Mouse (Mus musculus) skeletal muscle tissue, adult 2 months (tissue): ENCODE measurements around the gene Sp3.
"Not testable (repeated sequence)": the region's sequence is repeated elsewhere in the genome, so short reads cannot be mapped to it uniquely, and the experiment has no call there.

ENCODE experiments used
- DNase-seq: peaks from one replicate; pipeline ENCODE4 v3.0.0-alpha.2; 2012; ENCODE audit warnings: low read depth, low spot score

The Sp3 gene

DNA sequence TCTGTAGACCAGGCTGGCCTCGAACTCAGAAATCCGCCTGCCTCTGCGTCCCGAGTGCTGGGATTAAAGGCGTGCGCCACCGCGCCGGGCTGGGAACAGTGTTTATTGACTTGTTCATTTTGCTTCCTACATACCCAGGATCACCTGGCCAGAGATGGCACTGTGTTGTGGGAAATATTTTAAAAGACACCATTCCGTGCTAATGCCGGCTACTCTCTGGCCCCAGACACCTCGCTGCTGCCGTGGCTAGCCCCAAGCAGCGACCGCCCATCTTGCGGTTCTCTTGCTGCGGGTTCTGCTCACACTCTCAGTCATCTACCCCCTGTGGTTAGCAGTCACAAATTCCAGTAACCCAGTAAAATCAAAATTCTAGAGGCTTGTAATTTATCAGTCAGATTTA lies 12.3 kb upstream of the Sp3 start:
- DNase-seq, result no peak

GRCm38 (mm10) chr2:72988945-72989344 lies 8.7 kb upstream of the Sp3 start:
- DNase-seq, result not testable (repeated sequence)

DNA sequence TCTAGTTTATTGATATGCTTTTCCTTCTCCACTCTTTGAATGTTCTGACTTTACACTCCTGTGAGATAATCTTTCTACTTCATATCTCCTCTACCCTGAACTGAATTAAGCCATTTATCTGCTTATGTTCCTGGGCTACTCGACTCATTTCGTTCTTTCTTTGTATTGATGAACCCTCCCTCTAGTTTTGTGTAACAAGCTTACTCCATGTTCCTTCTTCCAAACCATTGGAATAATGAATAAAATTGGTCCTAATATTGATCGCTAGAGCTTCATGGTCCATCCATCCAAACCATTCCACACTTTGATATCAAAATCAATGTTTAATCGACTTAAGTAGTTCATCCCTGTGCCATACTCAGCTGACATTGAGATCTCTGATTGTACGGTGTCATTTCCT lies 6.4 kb upstream of the Sp3 start, which contains the start of gene Gm11084:
Gm11084 (minus strand) TSS at position 101 of the 400 bp plus-strand sequence.
- no peak for DNase-seq

DNA sequence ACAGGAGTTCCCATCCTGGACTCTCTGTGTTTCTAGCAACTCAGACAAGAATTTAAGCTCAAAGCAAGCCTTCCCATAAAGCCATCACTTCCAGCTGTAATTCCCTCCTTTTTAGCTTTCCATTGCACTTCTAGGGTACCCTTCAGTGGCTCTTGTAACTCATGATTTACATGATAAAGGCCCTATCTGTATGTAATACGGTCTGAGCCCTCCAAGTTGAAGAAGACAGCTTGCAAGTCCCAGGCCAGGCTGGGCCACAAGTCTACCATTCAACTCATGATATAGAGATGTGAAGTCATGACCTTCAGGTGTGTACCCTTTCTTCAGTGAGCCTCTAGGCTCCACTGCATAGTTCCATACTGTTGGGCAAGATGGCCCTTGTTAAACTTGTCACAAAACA lies 5.3 kb upstream of the Sp3 start:
- DNase-seq, result no peak

DNA sequence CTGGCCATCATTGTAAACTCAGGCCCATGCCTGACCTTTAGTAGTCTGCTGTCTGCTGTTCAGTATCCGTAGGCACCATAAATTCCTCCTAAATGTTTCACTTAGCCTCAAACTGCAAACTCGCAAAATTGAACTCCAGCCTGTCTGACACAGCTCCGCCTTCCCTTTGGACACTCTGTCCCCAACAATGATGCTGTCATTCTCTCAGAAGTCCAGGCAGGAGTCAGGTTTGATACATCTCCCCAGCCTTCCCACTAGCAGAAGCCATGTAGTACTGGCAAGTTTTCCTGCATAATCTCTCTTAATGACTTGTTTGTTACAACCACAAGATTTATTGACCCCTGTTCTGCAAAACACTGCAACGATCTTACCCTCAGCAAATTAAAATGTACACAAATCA lies 4.6 kb upstream of the Sp3 start:
- no peak for DNase-seq

GRCm38 (mm10) chr2:72983211-72983610 lies 3.0 kb upstream of the Sp3 start:
- no peak for DNase-seq

DNA sequence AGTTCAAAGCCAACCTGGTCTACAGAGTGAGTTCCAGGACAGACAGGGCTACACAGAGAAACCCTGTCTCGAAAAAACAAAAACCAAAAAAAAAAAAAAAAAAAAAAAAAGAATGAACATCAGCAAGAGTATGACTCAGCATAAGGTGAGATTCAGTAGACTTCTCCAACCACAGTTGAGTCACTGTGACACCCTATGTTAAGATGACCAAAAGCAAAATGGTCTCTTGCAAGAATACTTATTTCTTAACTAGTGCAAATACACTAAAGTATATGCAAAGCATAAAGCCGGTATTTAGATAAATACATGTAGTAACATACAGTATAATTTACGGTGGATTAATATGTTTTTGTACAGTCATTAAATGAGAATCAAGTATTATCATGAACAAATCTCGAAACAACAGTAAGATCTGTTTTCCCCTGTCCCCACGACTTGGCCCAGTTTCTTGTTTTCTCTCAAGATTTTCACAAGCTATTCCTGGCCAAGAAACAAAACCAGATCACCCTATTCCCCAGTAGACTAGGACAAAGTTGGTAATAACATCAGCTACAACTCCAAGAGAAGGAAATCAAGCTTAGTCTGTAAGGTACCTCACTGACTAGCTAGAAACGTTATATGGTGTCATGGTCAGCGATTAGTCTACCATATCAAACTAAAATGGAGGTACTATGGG lies 2.0 kb upstream of the Sp3 start:
- no peak for DNase-seq

GRCm38 (mm10) chr2:72981441-72982109 lies 1.3 kb upstream of the Sp3 start:
- no peak for DNase-seq

DNA sequence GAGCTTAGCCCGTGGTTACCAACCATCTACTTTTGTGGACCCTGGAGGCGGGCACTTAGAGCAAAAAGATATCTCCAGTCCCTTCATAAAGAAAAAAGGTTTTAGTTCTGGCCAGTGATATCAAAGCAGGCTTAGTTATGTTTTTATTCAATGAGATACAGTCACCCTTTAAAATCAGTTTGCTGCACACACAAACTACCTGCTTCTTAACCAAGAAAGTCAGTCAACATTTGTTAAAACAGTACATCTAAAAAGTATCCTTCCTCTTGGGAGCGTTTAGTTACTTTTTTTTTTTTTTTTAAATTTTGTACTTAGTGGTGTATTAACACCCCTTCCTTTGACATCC lies 802 bp upstream of the Sp3 start:
- DNase-seq, result no peak

GRCm38 (mm10) chr2:72979659-72980071 lies 581 bp downstream of the Sp3 start:
- DNase-seq, result peak; percentile 90

DNA sequence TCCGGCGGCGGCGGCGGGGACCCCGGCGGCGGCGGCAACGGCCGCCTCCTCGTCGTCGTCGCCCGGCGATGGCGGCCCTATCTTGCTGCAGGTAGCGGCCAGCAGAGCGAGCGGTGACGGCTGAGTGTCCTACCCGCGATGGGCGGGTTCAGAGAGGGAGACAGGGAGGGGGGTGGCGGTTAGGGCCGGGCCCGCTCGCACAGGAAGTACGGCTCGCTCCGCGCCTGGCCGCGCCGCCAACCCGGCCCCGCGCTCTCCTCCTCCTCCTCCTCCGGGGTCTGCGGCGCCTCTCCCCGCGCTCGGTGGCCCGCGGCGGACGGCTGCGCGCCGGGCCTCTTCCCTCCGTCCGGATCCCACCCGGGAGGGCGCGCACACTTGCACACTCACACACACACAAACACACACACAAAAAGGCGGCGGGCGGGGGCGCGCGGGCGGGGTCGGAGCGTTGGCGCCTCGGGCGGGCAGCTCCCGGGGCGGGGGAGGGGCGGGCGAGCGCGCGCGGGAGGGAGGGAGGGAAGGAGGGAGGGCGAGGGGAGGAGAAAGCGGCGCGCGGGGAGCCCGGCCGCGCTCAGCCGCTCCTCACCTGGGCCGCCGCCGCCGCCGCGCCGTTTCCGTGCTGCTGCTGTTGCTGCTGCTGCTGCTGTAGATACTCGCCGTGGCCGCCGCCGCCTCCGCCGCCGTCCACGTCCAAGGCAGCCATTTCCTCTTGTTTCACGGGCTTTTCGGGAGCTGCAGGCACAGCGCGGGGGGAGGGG lies 1.2 kb downstream of the Sp3 start:
- peak; percentile 86 for DNase-seq

DNA sequence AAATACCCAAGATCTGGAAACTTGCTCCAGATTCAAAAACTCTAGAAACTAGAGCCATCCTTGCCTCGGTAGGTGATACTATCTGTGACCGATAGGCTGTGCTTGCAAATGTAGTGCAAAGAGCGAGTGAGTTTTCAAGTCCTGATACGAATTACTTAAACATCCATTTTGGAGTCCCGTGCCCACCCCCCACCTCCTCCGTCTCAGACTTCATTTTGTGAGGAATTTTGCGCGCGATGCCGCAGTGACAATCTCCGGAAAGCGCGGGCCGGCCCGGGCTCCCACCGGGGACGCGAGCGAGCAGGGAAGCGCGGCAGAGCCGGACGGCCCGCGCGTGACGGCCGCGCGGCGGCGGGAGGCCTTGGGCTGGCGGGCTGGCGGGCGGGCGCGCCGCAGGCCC lies 1.8 kb downstream of the Sp3 start:
- DNase-seq, result peak; percentile 37

DNA sequence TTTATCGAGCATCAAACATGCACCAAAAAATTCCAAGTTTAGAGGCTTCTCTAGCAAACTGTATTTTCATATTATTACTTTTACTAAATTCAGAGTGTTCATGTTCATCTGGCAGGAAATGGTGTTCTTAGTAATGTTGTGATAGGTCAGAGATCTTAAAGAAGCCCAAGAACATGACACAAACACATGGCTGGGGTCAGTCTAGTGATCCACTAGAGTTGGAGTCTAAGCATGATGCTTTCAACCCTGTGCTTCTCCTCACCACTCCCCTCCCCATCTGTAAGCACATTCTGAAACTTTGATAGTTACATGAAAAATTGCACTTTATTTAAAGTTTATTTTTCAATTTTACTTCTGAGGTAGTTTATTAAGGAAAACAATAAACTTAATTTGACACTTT lies 3.0 kb downstream of the Sp3 start:
- DNase-seq, result no peak

DNA sequence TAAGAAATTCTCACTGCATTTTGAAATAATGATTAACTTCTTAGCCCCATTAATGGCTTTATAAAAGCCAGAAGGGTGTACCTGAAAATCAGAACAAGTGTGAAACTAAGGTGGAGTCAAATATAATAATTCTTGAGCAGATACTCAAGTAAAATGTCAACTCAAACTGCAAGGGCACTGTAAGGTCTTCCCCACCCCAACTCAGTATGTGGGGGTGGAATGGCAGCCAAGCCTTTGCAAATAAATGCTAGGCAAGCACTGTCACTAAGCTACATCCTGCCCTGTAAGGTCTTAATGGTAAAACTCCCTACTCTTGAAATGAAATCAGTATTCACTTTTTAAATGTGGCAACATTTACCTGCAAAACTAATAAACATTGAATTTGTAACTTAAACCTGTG lies 4.2 kb downstream of the Sp3 start:
- no peak for DNase-seq

DNA sequence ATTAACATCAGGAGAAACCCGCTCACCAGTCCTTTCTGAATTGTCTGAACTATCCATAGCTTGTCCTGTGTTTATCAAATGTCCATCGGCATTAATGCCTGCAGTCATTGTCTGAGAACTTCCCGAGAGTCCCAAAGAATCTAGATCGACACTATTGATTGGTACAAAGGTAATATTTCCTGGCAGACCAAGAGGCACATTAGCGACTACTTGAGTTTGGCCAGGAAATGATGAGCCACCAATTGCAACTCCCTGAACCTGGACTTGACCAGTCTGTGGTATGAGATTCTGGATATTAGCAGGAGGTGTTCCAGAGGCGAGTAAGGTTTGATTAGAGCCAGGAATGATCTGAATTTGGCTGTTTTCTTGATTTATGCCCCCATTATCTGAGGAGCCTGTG lies 9.4 kb downstream of the Sp3 start:
- no peak for DNase-seq

GRCm38 (mm10) chr2:72970302-72970701 lies 9.9 kb downstream of the Sp3 start:
- DNase-seq, result no peak

- DNase-seq, result no peak
Observed at GRCm38 (mm10) chr2:72968536-72968935, 11.7 kb downstream of the Sp3 start.

DNA sequence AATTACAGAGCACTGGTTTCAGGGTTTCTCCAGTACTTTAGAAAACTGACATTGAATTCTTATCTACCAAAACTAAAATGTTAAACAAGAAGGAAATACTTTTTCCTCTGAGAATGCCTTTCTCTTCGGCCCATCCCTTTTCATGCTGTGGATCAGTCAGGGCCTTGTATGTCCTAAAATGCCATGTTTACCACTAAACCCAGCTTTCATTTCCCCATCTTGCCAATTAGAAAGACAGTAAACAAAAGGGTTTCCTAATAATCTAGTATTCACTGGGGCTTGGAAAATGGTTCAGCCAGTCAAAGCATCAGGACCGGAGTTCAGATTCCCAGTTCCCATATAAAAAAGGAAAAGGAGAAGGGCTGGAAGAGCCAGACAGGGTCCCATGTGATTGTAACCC lies 14.8 kb downstream of the Sp3 start:
- DNase-seq, result no peak

DNA sequence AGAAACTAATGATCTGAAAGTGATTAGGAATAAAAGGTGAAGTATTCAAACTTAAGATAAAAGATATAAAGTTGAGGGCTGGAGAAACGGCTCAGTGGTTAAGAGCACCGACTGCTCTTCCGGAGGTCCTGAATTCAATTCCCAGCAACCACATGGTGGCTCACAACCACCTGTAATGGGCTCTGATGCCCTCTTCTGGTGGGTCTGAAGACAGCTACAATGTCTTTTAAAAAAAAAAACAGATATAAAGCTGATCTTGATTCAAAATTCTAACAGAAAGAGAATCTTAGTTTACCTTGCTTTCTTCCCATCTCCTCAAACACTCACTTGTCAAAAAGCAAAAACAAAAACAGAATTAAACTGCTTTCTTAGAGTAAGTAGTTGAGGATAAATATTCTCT lies 23.8 kb downstream of the Sp3 start:
- no peak for DNase-seq

DNA sequence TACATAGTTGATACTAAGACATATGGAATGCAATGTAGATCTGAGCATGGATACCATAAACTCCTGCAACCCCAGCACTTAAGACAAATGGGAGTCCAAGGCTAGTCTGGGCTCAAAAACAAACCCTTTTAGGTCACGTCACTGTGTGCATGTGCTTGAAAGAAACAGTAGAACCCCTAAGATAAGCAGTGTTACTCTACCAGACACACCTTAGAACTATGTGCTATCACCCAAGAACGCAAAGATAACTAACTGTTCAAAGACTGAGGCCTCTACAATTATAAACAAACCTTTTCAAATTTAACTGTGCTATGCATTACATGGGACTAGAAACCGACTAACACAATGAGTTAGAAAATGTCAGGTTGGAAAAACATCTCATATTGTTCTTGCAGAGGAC lies 27.3 kb downstream of the Sp3 start:
- DNase-seq, result no peak

- DNase-seq, result no peak
Observed at GRCm38 (mm10) chr2:72935937-72936336, 44.3 kb downstream of the Sp3 start.

DNA sequence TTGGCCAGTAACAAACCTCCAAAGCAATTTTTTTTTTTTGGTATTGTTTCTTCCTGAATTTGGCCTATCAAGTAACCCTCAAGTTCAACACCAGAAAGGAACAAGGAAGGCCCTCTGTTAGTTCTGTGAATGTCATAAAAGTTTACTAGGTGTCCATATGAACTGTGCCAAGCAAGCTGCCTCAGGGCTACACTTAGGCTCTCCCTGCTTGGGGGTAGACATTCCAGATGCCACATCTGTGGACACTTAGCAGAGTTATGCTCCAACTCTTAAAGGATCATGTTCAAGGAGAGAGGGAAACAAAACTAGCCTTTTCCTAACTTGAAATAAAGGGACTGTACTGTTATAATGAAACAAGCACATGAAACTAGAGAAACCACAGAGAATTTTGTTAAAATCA lies 48.1 kb downstream of the Sp3 start:
- no peak for DNase-seq

- DNase-seq, result no peak
Observed at GRCm38 (mm10) chr2:72924981-72925380, 55.3 kb downstream of the Sp3 start.
